Mouse (Mus musculus) brown adipose tissue, adult 24 weeks (tissue): ENCODE results near the gene Cpped1. TPM values are rescaled to one million over a fixed set of nuclear protein-coding genes. Genes with fewer than 3 reads are reported as not detected.

ENCODE experiments used
- H3K27ac ChIP-seq: fragments of 200-500 bp; replicated peaks from 2 replicates; pipeline ENCODE4 v1.5.1; 2012; ENCODE audit warnings: low read depth, mild to moderate bottlenecking, low read length
- H3K4me1 ChIP-seq: fragments of 200-500 bp; 2 replicates; pipeline ENCODE4 v1.6.1; 2012; ENCODE audit warnings: low read length, mixed read lengths; ENCODE audit not compliant: control insufficient read depth, insufficient read depth, insufficient read length
- H3K4me3 ChIP-seq: fragments of 200-500 bp; 2 replicates; pipeline ENCODE4 v1.5.1; 2012; ENCODE audit warnings: low read depth, mild to moderate bottlenecking, low read length, moderate library complexity; ENCODE audit not compliant: insufficient read depth
- polyA plus RNA-seq: library from polyadenylated mRNA; stranded (reverse); fragments of >200 nt; gene quantifications from 2 replicates; pipeline ENCODE4 v1.2.4, GENCODE M21; 2012; ENCODE audit not compliant: missing spikeins, insufficient read depth, insufficient read length

The Cpped1 gene
- polyA plus RNA-seq, 1 experiment, result 71.6 TPM

DNA sequence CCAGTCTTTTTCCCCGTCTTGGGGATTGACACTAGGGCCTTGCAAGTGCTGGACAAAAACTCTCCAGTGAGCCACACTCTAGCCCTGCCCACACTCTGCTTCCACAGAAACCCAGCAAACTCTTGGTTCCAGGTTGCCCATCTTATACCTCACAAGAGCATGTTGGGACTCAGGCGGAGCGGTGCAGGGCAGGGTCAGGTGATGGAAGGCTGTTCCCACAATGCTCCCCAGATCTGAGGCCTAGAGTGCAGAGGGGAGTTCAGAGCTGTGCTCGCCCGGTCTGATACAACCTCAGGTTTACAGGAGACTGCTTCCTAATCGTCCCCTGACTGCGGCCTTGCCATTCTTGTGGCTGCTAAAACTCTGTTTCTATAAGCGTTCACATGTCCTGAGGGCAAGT, 151.8 kb downstream of the Cpped1 start:
- no peak overlapping the region for H3K27ac ChIP-seq
- H3K4me3 ChIP-seq, result no peak overlapping the region
- H3K4me1 ChIP-seq, result no peaks in the 10 kb centered on the region

DNA sequence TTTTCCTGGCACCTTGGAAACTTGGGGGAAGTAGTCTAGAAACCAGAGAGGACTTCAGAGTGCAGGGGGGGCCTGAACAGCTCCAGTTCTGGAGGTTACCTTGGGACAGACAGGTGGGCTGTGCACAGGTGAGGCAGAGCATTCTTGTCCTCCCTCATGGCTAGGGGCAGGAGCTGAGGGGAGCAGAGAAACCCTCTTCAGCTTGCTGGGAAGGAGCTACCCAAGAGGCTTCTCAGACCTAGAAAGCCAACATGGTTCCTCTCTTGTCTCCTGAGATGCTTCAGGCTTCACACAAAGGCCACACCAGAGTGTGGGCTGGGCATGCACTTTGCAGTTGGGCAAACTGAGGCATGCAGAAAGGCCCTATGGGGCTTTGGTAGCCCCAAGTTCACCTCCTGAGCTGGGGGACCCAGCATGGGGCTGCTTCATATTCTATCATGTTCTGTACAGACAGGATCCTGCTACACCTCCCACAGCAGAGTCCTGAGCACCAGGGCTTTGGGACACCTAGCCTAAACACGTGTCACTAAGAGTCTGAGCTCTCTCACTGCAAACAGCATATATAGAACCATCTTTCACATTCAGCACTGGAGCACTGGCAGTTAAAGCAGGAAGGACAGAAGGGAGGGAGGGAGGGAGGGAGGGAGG, 152.5 kb downstream of the Cpped1 start:
- Histone ChIP-seq H3K4me3 (no peak overlapping the region), H3K4me1 (no peaks in the 10 kb centered on the region), H3K27ac (no peak overlapping the region)

DNA sequence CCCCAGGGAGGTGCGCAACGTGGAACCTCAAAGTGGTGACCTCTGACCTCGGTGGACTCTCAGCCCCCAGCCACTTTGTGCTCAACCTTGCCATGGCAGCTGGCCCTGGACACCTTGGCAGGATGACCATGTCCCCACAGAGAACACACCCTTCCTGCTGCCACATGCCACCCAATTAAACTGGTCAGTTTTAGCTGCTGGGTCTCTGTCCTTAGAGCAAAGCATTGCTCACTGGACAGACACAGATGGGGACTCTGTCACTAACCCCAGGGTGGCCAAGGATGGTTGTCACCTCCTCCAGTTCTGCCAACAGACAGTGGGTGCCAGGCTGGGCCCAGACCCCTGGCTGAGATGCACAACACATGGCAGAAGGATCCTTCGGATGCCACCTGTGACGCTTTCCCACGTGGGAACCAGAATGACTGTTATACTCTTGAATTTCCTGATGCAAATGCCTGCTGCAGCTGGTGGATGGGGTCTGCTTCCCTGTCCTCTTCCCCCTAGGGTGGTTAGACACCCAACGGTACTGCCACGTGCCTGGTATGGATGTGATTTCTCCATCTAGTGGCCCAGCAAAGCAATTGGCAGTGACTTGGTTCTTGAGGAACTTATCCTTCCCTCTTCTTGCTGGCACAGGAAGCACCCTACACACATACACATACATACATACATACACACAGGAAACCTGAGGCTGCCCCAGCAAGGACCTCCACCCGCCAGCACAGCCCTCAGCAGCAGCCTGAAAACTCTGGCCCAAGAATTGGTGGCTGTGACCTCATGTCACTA, 153.8 kb downstream of the Cpped1 start:
- H3K4me3 ChIP-seq, result no peak overlapping the region
- H3K27ac ChIP-seq, result no peak overlapping the region
- no peaks in the 10 kb centered on the region for H3K4me1 ChIP-seq

DNA sequence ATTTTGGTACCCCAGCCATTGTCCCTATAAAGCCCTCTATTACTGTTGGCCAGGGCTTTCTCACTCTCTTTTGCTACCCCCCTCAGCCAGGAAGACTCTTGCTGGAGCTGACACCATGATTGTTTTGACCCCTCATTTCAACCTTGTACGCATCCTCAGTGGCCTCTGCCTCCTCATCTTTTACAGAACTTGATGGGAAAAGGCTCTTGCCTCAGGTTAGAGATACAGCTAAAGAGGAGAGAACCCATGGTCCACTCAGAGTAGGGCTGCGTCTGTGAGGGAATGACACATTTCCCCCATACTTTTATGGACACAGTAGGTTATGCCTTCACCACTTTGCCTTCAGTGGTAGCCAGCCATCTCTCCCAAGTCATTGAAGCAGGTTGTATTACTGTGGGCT, 155.1 kb downstream of the Cpped1 start:
- no peak overlapping the region for H3K4me3 ChIP-seq
- H3K4me1 ChIP-seq, result no peaks in the 10 kb centered on the region
- H3K27ac ChIP-seq, result no peak overlapping the region

Other genes with a start within 250 kb of the Cpped1 start
- 0.24 TPM in 1 of 2 replicates, not detected in the other for gene Shisa9, start 74.7 kb upstream of the Cpped1 start, polyA plus RNA-seq